Mouse (Mus musculus): ENCODE measurements around the gene Serpinf1.
"Not testable (repeated sequence)": the region's sequence is repeated elsewhere in the genome, so short reads cannot be mapped to it uniquely, and the experiment has no call there.

Gene Serpinf1

GRCm38 (mm10) chr11:75422013-75422792 is at the start of gene Serpinf1:
TSS of gene Serpinf1 (minus strand) at chr11:75422701.
- no peak for DNase-seq (ENCODE audit: low spot score)

GRCm38 (mm10) chr11:75470675-75471074 is 48.2 kb upstream of the Serpinf1 start:
- DNase-seq (ENCODE audit: low spot score): no peak

GRCm38 (mm10) chr11:75469261-75469660 is 46.8 kb upstream of the Serpinf1 start:
- DNase-seq (ENCODE audit: low spot score): no peak

- no peak for DNase-seq (ENCODE audit: low spot score)
These were observed 45.9 kb upstream of the Serpinf1 start for GRCm38 (mm10) chr11:75468410-75468809.

- no peak for DNase-seq (ENCODE audit: low spot score)
These were observed 45.2 kb upstream of the Serpinf1 start for GRCm38 (mm10) chr11:75467512-75468215.

GRCm38 (mm10) chr11:75466731-75467505 is 44.4 kb upstream of the Serpinf1 start:
- no peak for DNase-seq (ENCODE audit: low spot score)

GRCm38 (mm10) chr11:75465051-75465450 is 42.5 kb upstream of the Serpinf1 start:
- no peak for DNase-seq (ENCODE audit: low spot score)

GRCm38 (mm10) chr11:75464417-75464816 is 41.9 kb upstream of the Serpinf1 start:
- DNase-seq (ENCODE audit: low spot score): no peak

- no peak for DNase-seq (ENCODE audit: low spot score)
These were observed 41.1 kb upstream of the Serpinf1 start for GRCm38 (mm10) chr11:75463624-75464023.

- peak; percentile 64 for DNase-seq (ENCODE audit: low spot score)
These were observed 40.4 kb upstream of the Serpinf1 start for GRCm38 (mm10) chr11:75462865-75463336.

- DNase-seq (ENCODE audit: low spot score): peak; percentile 79
These were observed 39.8 kb upstream of the Serpinf1 start for GRCm38 (mm10) chr11:75462253-75462783.

- no peak for DNase-seq (ENCODE audit: low spot score)
These were observed 39.3 kb upstream of the Serpinf1 start for GRCm38 (mm10) chr11:75461743-75462252.

- peak; percentile 99 for DNase-seq (ENCODE audit: low spot score)
These were observed 38.6 kb upstream of the Serpinf1 start, which contains the start of gene Tlcd2 for GRCm38 (mm10) chr11:75460844-75461742. TSS of gene Tlcd2 (plus strand) at chr11:75461715.

- DNase-seq (ENCODE audit: low spot score): peak; percentile 90
These were observed 37.8 kb upstream of the Serpinf1 start for GRCm38 (mm10) chr11:75460103-75460843.

GRCm38 (mm10) chr11:75459751-75460102 is 37.2 kb upstream of the Serpinf1 start:
- DNase-seq (ENCODE audit: low spot score): no peak

GRCm38 (mm10) chr11:75459141-75459711 is 36.7 kb upstream of the Serpinf1 start:
- DNase-seq (ENCODE audit: low spot score): no peak

GRCm38 (mm10) chr11:75458628-75459041 is 36.1 kb upstream of the Serpinf1 start:
- no peak for DNase-seq (ENCODE audit: low spot score)

- DNase-seq (ENCODE audit: low spot score): peak; percentile 40
These were observed 35.7 kb upstream of the Serpinf1 start for GRCm38 (mm10) chr11:75458169-75458568.

- DNase-seq (ENCODE audit: low spot score): no peak
These were observed 34.0 kb upstream of the Serpinf1 start for GRCm38 (mm10) chr11:75456440-75456871.

- DNase-seq (ENCODE audit: low spot score): not testable (repeated sequence)
These were observed 33.5 kb upstream of the Serpinf1 start for GRCm38 (mm10) chr11:75455971-75456370.
